Mouse (Mus musculus): Measurements from ENCODE around the gene Snd1.

GRCm38 (mm10) chr6:28474839-28475238 lies at the start of gene Snd1:
- no peak for TF ChIP-seq CTCF (conservative IDR thresholded peaks at IDR 0.05; ENCODE audit: low read length)
- TF ChIP-seq POU5F1 (IDR thresholded peaks at IDR 0.05; ENCODE audit: borderline replicate concordance, low read length), result no peak

All from E14TG2a.4 (cell line).